Mouse (Mus musculus): ENCODE data around the gene Gm20696. TPM values are rescaled to one million over a fixed set of nuclear protein-coding genes. Genes with fewer than 3 reads are reported as not detected.

Gene Gm20696
- polyA plus RNA-seq, 1 experiment from 2014 or later, result 2.7 TPM

- H3K36me3 ChIP-seq, result no peaks in the 10 kb centered on the region
- H3K4me1 ChIP-seq (replicated peaks), result peaks cover 16% of the 10 kb centered on the region
- no peaks in the 10 kb centered on the region for H3K9me3 ChIP-seq
- WGBS, result 81% methylated on average over 7 of the region's 7 CpGs
- H3K27me3 ChIP-seq, result no peaks in the 10 kb centered on the region
- H3K9ac ChIP-seq, result no peak overlapping the region
- ATAC-seq (ENCODE audit: low read depth), result no peak
- H3K4me3 ChIP-seq, result no peak overlapping the region
- H3K4me2 ChIP-seq, result no peak overlapping the region
- no peak overlapping the region for H3K27ac ChIP-seq (replicated peaks)
Observed at GRCm38 (mm10) chr6:99271741-99272140, 394.9 kb downstream of the Gm20696 start.

DNA sequence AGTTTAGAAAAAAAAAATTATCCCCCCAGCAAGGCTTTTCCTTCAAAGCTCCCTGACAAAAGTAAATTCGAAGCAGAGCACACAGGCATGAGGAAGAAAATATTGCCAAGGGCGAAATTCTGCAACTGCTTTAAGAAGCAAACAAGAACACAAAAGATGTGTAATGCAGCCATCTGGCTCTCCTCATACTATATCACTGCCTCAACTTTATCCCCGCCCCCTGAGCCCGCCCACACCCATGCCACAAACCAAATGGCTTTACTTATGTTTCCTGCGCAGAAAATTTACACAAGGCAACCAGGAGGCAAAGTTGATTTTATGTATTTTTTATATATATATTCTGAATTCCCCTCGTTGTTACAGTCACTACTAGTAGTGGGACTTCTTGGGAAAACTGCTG is 396.7 kb downstream of the Gm20696 start:
- Histone ChIP-seq H3K9ac (no peak overlapping the region), H3K4me1 (replicated peaks) (peaks cover 28% of the 10 kb centered on the region), H3K4me2 (no peak overlapping the region), H3K4me3 (no peak overlapping the region), H3K27me3 (no peaks in the 10 kb centered on the region), H3K9me3 (no peaks in the 10 kb centered on the region), H3K36me3 (no peaks in the 10 kb centered on the region), H3K27ac (replicated peaks) (no peak overlapping the region)
- no peak for ATAC-seq (ENCODE audit: low read depth)
- WGBS, result 64% methylated on average over 6 of the region's 6 CpGs

GRCm38 (mm10) chr6:99268171-99269061 is 398.2 kb downstream of the Gm20696 start:
- Histone ChIP-seq H3K27ac (replicated peaks) (no peak overlapping the region), H3K9ac (no peak overlapping the region), H3K4me1 (replicated peaks) (peaks cover 42% of the 10 kb centered on the region), H3K4me2 (0 out of 2 replicates have a peak overlapping the region, but pooled peaks have one; percentile 11), H3K4me3 (no peak overlapping the region), H3K36me3 (no peaks in the 10 kb centered on the region), H3K27me3 (peaks cover 8% of the 10 kb centered on the region), H3K9me3 (no peaks in the 10 kb centered on the region)
- WGBS, result 51% methylated on average over 20 of the region's 20 CpGs
- no peak for ATAC-seq (ENCODE audit: low read depth)

DNA sequence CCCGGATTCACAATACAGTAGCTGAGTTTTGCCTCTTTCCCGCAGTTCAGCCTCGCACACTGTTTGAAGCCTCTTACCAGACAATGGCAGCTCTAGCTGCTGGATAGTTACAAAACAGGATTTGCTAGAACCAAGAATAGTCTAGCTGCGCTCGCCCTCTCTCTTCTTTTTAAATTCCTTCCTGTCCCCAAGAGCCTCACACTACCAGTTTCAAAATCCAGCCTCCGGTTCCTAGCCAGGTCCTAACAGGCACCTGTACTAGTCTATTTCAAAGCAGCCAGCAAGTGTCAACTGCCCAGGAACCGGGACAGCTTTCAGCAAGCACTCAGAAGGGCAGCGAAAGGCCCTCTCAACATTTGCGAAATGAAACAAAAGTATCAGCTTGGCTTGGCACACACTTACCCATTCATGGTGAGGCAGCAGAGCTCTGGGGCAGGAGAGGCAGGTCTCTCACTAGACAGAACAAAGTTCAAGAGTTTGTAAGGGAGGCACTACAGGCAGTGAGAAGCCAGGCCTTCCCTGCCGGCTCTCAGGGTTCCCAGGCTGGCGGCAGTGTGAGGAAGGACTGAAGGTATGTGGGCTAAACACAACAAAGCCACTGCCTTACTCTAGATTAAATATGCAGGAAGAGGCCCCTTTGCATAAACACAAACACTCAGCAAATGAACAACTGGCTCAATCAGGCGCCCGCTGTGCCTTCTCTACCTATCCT is 400.5 kb downstream of the Gm20696 start:
- ATAC-seq (ENCODE audit: low read depth), result no peak
- H3K27ac ChIP-seq (replicated peaks), result peak overlapping the region; percentile 69
- peak overlapping the region; percentile 15 for H3K4me2 ChIP-seq
- H3K27me3 ChIP-seq, result peaks cover 8% of the 10 kb centered on the region
- WGBS, result 20% methylated on average over 13 of the region's 13 CpGs
- H3K9ac ChIP-seq, result peak overlapping the region; percentile 38; the same call in 1 of the 2 replicates
- H3K9me3 ChIP-seq, result no peaks in the 10 kb centered on the region
- no peaks in the 10 kb centered on the region for H3K36me3 ChIP-seq
- H3K4me3 ChIP-seq, result no peak overlapping the region
- H3K4me1 ChIP-seq (replicated peaks), result peaks cover 49% of the 10 kb centered on the region

DNA sequence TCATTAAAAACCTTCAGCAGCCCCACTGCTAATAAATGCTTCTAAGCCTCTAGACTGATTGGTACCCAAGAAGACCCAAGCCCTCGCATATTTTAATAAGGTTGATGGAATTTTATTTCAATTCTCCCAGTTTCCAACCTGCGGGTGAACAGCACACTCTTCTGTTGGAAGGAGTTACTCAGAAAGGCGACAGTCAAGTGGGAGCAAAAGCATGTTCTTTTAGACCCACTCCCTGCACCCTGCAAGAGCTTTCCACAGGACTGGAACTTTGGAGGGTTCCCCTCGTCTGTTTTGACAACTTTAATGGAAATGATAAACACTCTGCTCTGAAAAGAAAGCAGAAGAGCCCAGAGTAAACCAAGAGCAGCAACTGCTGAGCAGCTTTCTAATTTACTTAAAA is 401.4 kb downstream of the Gm20696 start:
- peaks cover 49% of the 10 kb centered on the region for H3K4me1 ChIP-seq (replicated peaks)
- peak overlapping the region; percentile 11; the same call in 1 of the 2 replicates for H3K4me2 ChIP-seq
- no peak overlapping the region for H3K4me3 ChIP-seq
- H3K9me3 ChIP-seq, result no peaks in the 10 kb centered on the region
- 30% methylated on average over 4 of the region's 4 CpGs for WGBS
- no peak overlapping the region for H3K27ac ChIP-seq (replicated peaks)
- H3K36me3 ChIP-seq, result no peaks in the 10 kb centered on the region
- no peak for ATAC-seq (ENCODE audit: low read depth)
- H3K27me3 ChIP-seq, result peaks cover 8% of the 10 kb centered on the region
- H3K9ac ChIP-seq, result no peak overlapping the region

- Histone ChIP-seq H3K27ac (replicated peaks) (no peak overlapping the region), H3K4me3 (no peak overlapping the region), H3K27me3 (peaks cover 8% of the 10 kb centered on the region), H3K9me3 (no peaks in the 10 kb centered on the region), H3K4me2 (peak overlapping the region; percentile 6; the same call in 1 of the 2 replicates), H3K4me1 (replicated peaks) (peaks cover 49% of the 10 kb centered on the region), H3K36me3 (no peaks in the 10 kb centered on the region), H3K9ac (no peak overlapping the region)
- no peak for ATAC-seq (ENCODE audit: low read depth)
- WGBS, result 20% methylated on average over 13 of the region's 13 CpGs
Observed at GRCm38 (mm10) chr6:99264192-99265093, 402.2 kb downstream of the Gm20696 start.

- Histone ChIP-seq H3K4me3 (no peak overlapping the region), H3K27ac (replicated peaks) (no peak overlapping the region), H3K4me2 (0 out of 2 replicates have a peak overlapping the region, but pooled peaks have one; percentile 6), H3K36me3 (no peaks in the 10 kb centered on the region), H3K4me1 (replicated peaks) (peaks cover 49% of the 10 kb centered on the region), H3K9me3 (no peaks in the 10 kb centered on the region), H3K9ac (no peak overlapping the region), H3K27me3 (peaks cover 8% of the 10 kb centered on the region)
- 27% methylated on average over 2 of the region's 2 CpGs for WGBS
- ATAC-seq (ENCODE audit: low read depth), result no peak
Observed at GRCm38 (mm10) chr6:99263886-99264185, 402.8 kb downstream of the Gm20696 start.

GRCm38 (mm10) chr6:99263061-99263885 is 403.3 kb downstream of the Gm20696 start:
- Histone ChIP-seq H3K36me3 (no peaks in the 10 kb centered on the region), H3K9me3 (no peaks in the 10 kb centered on the region), H3K27ac (replicated peaks) (no peak overlapping the region), H3K4me2 (0 out of 2 replicates have a peak overlapping the region, but pooled peaks have one; percentile 6), H3K4me1 (replicated peaks) (peaks cover 44% of the 10 kb centered on the region), H3K4me3 (no peak overlapping the region), H3K27me3 (peaks cover 8% of the 10 kb centered on the region), H3K9ac (no peak overlapping the region)
- ATAC-seq (ENCODE audit: low read depth), result no peak
- WGBS, result 11% methylated on average over 9 of the region's 12 CpGs

DNA sequence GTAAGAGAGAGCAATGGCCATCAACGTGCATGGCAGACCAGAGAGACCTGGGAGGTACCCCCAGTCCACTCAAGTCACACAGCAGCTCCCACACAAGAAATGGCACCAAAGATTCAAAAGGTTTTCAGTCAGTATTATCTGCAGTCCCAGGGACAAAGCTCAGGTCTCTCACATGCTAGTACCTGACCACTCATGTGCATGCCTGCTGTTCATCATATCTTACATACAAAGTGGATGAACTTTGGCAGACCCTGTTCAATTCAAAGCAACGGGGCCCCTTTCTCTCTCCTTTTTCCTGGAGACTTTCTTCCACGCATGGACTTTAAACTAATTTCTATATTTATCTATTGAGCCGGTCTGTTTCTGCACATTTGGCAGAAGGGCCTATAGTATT is 404.9 kb downstream of the Gm20696 start:
- WGBS, result 65% methylated on average over 4 of the region's 4 CpGs
- Histone ChIP-seq H3K4me2 (no peak overlapping the region), H3K9me3 (no peaks in the 10 kb centered on the region), H3K4me1 (replicated peaks) (peaks cover 39% of the 10 kb centered on the region), H3K27me3 (peaks cover 8% of the 10 kb centered on the region), H3K27ac (replicated peaks) (no peak overlapping the region), H3K36me3 (no peaks in the 10 kb centered on the region), H3K9ac (no peak overlapping the region), H3K4me3 (no peak overlapping the region)
- no peak for ATAC-seq (ENCODE audit: low read depth)

- Histone ChIP-seq H3K9ac (no peak overlapping the region), H3K4me2 (no peak overlapping the region), H3K9me3 (no peaks in the 10 kb centered on the region), H3K27ac (replicated peaks) (no peak overlapping the region), H3K4me1 (replicated peaks) (peaks cover 33% of the 10 kb centered on the region), H3K4me3 (no peak overlapping the region), H3K36me3 (no peaks in the 10 kb centered on the region), H3K27me3 (peaks cover 8% of the 10 kb centered on the region)
- no peak for ATAC-seq (ENCODE audit: low read depth)
- 63% methylated on average over 11 of the region's 11 CpGs for WGBS
Observed at GRCm38 (mm10) chr6:99260941-99261736, 405.5 kb downstream of the Gm20696 start.
